Mouse (Mus musculus): ENCODE results near the gene Dtd1.

Gene Dtd1

GRCm38 (mm10) chr2:144718273-144718672 is 118.6 kb downstream of the Dtd1 start:
- DNase-seq: no peak

GRCm38 (mm10) chr2:144719294-144719693 is 119.6 kb downstream of the Dtd1 start:
- no peak for DNase-seq

- DNase-seq: no peak
These were observed 120.0 kb downstream of the Dtd1 start for GRCm38 (mm10) chr2:144719718-144720117.

GRCm38 (mm10) chr2:144720407-144720959 is 120.8 kb downstream of the Dtd1 start:
- DNase-seq: no peak

GRCm38 (mm10) chr2:144724679-144725078 is 125.0 kb downstream of the Dtd1 start:
- no peak for DNase-seq

GRCm38 (mm10) chr2:144727136-144727535 is 127.4 kb downstream of the Dtd1 start:
- DNase-seq: no peak

GRCm38 (mm10) chr2:144729776-144730175 is 130.1 kb downstream of the Dtd1 start:
- no peak for DNase-seq

- DNase-seq: no peak
These were observed 138.5 kb downstream of the Dtd1 start for GRCm38 (mm10) chr2:144738161-144738560.

- DNase-seq: no peak
These were observed 138.9 kb downstream of the Dtd1 start for GRCm38 (mm10) chr2:144738576-144738975.

GRCm38 (mm10) chr2:144740577-144740997 is 140.9 kb downstream of the Dtd1 start:
- DNase-seq: no peak

- no peak for DNase-seq
These were observed 142.3 kb downstream of the Dtd1 start for GRCm38 (mm10) chr2:144741973-144742372.

GRCm38 (mm10) chr2:144743316-144743715 is 143.6 kb downstream of the Dtd1 start:
- no peak for DNase-seq

GRCm38 (mm10) chr2:144745266-144745665 is 145.6 kb downstream of the Dtd1 start:
- DNase-seq: no peak

- no peak for DNase-seq
These were observed 146.5 kb downstream of the Dtd1 start for GRCm38 (mm10) chr2:144746046-144746783.

GRCm38 (mm10) chr2:144753604-144754003 is 153.9 kb downstream of the Dtd1 start:
- DNase-seq: no peak

GRCm38 (mm10) chr2:144755016-144755415 is 155.3 kb downstream of the Dtd1 start:
- no peak for DNase-seq

GRCm38 (mm10) chr2:144760666-144761065 is 161.0 kb downstream of the Dtd1 start:
- no peak for DNase-seq

GRCm38 (mm10) chr2:144763706-144764105 is 164.0 kb downstream of the Dtd1 start:
- no peak for DNase-seq

GRCm38 (mm10) chr2:144764116-144764788 is 164.6 kb downstream of the Dtd1 start:
- DNase-seq: no peak

- no peak for DNase-seq
These were observed 165.5 kb downstream of the Dtd1 start for GRCm38 (mm10) chr2:144765219-144765618.

- DNase-seq: no peak
These were observed 168.8 kb downstream of the Dtd1 start for GRCm38 (mm10) chr2:144768375-144769117.

- DNase-seq: no peak
These were observed 169.4 kb downstream of the Dtd1 start for GRCm38 (mm10) chr2:144769118-144769496.

GRCm38 (mm10) chr2:144769556-144769955 is 169.9 kb downstream of the Dtd1 start:
- DNase-seq: no peak
